Mouse (Mus musculus): ENCODE measurements around the gene Gm20873. TPM values are rescaled to one million over a fixed set of nuclear protein-coding genes. Genes with fewer than 3 reads are reported as not detected.

Gene Gm20873
- not detected in 2 replicates for polyA plus RNA-seq (2021; fragmentation: Nextera tagmentation)
- long read RNA-seq, experiment 1, result 0 reads
- long read RNA-seq, experiment 2, result 0 reads

GRCm38 (mm10) chrY:6266798-6267197 lies at the start of gene Gm20873:
Gene Gm20873, plus strand, starts transcription at chrY:6267098.

GRCm38 (mm10) chrY:6237895-6238294 lies 29.0 kb upstream of the Gm20873 start, which contains the start of gene Gm21746:
Gene Gm21746, minus strand, starts transcription at chrY:6237995.

Other genes with a start within 250 kb of the Gm20873 start
- gene Gm21746, start 29.1 kb upstream of the Gm20873 start, polyA plus RNA-seq (2021; fragmentation: Nextera tagmentation), result not detected in 2 replicates